Mouse (Mus musculus): ENCODE results near the gene Cenpm. TPM values are rescaled to one million over a fixed set of nuclear protein-coding genes. Genes with fewer than 3 reads are reported as not detected.

Gene Cenpm
- polyA plus RNA-seq, 1 experiment from 2014 or later: 23.2 TPM

DNA sequence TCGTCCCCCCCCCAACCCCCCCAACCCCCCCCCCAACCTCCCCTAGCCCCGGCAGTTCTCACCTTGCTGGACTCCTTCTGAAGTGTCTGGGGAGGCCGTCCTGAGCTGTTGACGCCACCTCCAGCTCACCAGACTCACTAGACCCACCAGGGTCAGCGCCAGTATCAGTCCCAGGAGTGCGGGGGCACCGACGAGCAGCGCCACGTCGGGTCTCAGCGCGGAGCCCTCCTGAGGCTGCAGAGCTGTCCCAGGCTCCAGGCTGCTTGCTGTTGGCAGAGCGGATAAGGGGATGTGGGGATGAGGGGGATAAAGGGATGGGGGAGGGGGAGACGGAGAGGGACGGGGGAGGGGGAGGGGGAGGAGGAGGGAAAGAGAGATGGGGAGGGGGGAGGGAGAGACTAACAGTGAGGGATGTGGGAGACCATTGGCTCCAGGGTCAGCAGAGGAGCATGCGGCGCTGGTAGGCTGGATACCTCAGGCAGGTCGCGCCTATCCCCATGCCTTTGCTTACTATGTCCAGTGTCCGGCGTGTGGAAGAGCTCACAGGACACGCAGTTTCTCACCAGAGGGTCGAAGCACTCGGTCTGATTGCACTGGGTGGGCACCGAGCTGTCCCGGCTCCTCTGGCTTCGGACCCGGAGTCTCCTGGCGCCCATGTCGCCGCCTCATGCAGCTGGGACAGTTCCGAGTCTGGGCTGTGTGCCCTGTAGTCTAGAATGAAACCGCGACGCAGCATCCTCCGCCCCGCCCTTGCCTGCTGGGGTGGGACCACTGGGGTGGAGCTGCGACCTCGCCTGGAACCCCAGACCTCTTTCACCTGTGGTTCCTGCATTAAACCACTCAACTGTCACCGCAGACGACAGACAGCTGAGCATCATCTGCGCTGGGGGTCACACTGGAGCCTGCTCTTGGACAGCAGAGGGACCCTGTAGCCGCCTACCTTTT is 20.6 kb downstream of the Cenpm start, which contains the start of gene Tnfrsf13c:
Gene Tnfrsf13c, minus strand, starts transcription at position 713 of the 945 bp plus-strand sequence.
- Histone ChIP-seq H3K36me3 (ENCODE audit: control insufficient read depth, insufficient read depth, low read length) (no peaks in the 10 kb centered on the region), H3K9ac (replicated peaks; ENCODE audit: low read length) (peak within 1 kb of the TSS; percentile 36; the same call in 1 of the 2 replicates), H3K4me2 (ENCODE audit: low read length) (peak within 1 kb of the TSS; percentile 63), H3K27ac (replicated peaks; ENCODE audit: low read depth, low read length) (no peak within 1 kb of the TSS), H3K4me3 (replicated peaks; ENCODE audit: low read depth, low read length) (peak within 1 kb of the TSS; percentile 29), H3K27me3 (ENCODE audit: control insufficient read depth, insufficient read depth, low read length) (peaks cover 3% of the 10 kb centered on the region; the same call in 1 of the 2 replicates), H3K4me1 (ENCODE audit: control insufficient read depth, insufficient read depth, low read length) (peaks cover 10% of the 10 kb centered on the region; the same call in 1 of the 2 replicates), H3K9me3 (ENCODE audit: control insufficient read depth, low read length) (no peaks in the 10 kb centered on the region)
- 1% methylated on average over 43 of the region's 44 CpGs for WGBS
- no peak for DNase-seq
- ATAC-seq (ENCODE audit: low FRiP score, low TSS enrichment): no peak; the same call in 1 of the 2 replicates

GRCm38 (mm10) chr15:82223251-82223650 is 21.3 kb downstream of the Cenpm start:
- peaks cover 10% of the 10 kb centered on the region; the same call in 1 of the 2 replicates for H3K4me1 ChIP-seq (ENCODE audit: control insufficient read depth, insufficient read depth, low read length)
- ATAC-seq (ENCODE audit: low FRiP score, low TSS enrichment): no peak
- peaks cover 3% of the 10 kb centered on the region; the same call in 1 of the 2 replicates for H3K27me3 ChIP-seq (ENCODE audit: control insufficient read depth, insufficient read depth, low read length)
- no peaks in the 10 kb centered on the region for H3K36me3 ChIP-seq (ENCODE audit: control insufficient read depth, insufficient read depth, low read length)
- H3K27ac ChIP-seq (replicated peaks; ENCODE audit: low read depth, low read length): no peak overlapping the region
- peak overlapping the region; percentile 63; the same call in 1 of the 2 replicates for H3K4me2 ChIP-seq (ENCODE audit: low read length)
- 46% methylated on average over 7 of the region's 7 CpGs for WGBS
- no peak overlapping the region for H3K9ac ChIP-seq (replicated peaks; ENCODE audit: low read length)
- H3K4me3 ChIP-seq (replicated peaks; ENCODE audit: low read depth, low read length): no peak overlapping the region
- no peaks in the 10 kb centered on the region for H3K9me3 ChIP-seq (ENCODE audit: control insufficient read depth, low read length)
- DNase-seq: no peak

GRCm38 (mm10) chr15:82221104-82221860 is 23.3 kb downstream of the Cenpm start:
- no peak overlapping the region for H3K4me2 ChIP-seq (ENCODE audit: low read length)
- peaks cover 3% of the 10 kb centered on the region; the same call in 1 of the 2 replicates for H3K27me3 ChIP-seq (ENCODE audit: control insufficient read depth, insufficient read depth, low read length)
- H3K9ac ChIP-seq (replicated peaks; ENCODE audit: low read length): no peak overlapping the region
- peaks cover 20% of the 10 kb centered on the region; the same call in 1 of the 2 replicates for H3K4me1 ChIP-seq (ENCODE audit: control insufficient read depth, insufficient read depth, low read length)
- H3K36me3 ChIP-seq (ENCODE audit: control insufficient read depth, insufficient read depth, low read length): no peaks in the 10 kb centered on the region
- H3K27ac ChIP-seq (replicated peaks; ENCODE audit: low read depth, low read length): no peak overlapping the region
- 67% methylated on average over 14 of the region's 14 CpGs for WGBS
- H3K4me3 ChIP-seq (replicated peaks; ENCODE audit: low read depth, low read length): no peak overlapping the region
- ATAC-seq (ENCODE audit: low FRiP score, low TSS enrichment): no peak
- DNase-seq: no peak
- H3K9me3 ChIP-seq (ENCODE audit: control insufficient read depth, low read length): no peaks in the 10 kb centered on the region

DNA sequence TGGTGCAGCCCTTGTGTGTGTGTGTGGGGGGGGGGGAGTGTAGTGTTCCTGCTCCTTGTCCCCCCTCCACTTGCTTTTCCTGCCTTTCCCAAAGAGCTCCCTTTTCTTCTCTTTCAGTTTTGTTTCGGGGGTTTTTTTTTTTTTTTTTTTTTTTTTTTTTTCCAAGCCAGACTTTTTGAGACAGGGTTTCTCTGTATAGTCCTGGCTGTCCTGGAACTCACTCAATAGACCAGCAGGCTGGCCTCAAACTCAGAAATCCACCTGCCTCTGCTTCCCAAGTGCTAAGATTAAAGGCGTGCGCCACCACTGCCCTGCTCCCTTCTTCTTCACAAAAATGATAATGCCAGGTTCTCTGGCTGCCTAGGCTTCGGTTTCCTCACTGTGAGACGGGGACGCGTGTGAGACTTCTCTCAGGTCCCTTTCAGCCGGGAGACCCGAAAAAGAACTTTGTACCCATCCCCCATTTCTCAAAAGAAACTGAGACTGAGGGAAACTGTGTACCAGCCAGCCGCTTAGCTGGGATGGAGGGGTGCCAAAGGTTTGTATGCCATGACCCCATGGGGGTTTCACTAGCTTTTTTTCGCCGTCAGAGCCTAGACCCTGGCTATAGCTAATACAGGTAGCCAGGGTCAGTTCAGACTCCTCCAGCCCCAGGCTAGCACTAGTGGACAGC is 24.4 kb downstream of the Cenpm start:
- H3K4me1 ChIP-seq (ENCODE audit: control insufficient read depth, insufficient read depth, low read length): peaks cover 24% of the 10 kb centered on the region; the same call in 1 of the 2 replicates
- 59% methylated on average over 12 of the region's 12 CpGs for WGBS
- peaks cover 12% of the 10 kb centered on the region for H3K27me3 ChIP-seq (ENCODE audit: control insufficient read depth, insufficient read depth, low read length)
- no peak overlapping the region for H3K4me2 ChIP-seq (ENCODE audit: low read length)
- no peak overlapping the region for H3K4me3 ChIP-seq (replicated peaks; ENCODE audit: low read depth, low read length)
- ATAC-seq (ENCODE audit: low FRiP score, low TSS enrichment): no peak
- no peaks in the 10 kb centered on the region for H3K9me3 ChIP-seq (ENCODE audit: control insufficient read depth, low read length)
- no peak overlapping the region for H3K27ac ChIP-seq (replicated peaks; ENCODE audit: low read depth, low read length)
- DNase-seq: no peak
- no peak overlapping the region for H3K9ac ChIP-seq (replicated peaks; ENCODE audit: low read length)
- H3K36me3 ChIP-seq (ENCODE audit: control insufficient read depth, insufficient read depth, low read length): no peaks in the 10 kb centered on the region

DNA sequence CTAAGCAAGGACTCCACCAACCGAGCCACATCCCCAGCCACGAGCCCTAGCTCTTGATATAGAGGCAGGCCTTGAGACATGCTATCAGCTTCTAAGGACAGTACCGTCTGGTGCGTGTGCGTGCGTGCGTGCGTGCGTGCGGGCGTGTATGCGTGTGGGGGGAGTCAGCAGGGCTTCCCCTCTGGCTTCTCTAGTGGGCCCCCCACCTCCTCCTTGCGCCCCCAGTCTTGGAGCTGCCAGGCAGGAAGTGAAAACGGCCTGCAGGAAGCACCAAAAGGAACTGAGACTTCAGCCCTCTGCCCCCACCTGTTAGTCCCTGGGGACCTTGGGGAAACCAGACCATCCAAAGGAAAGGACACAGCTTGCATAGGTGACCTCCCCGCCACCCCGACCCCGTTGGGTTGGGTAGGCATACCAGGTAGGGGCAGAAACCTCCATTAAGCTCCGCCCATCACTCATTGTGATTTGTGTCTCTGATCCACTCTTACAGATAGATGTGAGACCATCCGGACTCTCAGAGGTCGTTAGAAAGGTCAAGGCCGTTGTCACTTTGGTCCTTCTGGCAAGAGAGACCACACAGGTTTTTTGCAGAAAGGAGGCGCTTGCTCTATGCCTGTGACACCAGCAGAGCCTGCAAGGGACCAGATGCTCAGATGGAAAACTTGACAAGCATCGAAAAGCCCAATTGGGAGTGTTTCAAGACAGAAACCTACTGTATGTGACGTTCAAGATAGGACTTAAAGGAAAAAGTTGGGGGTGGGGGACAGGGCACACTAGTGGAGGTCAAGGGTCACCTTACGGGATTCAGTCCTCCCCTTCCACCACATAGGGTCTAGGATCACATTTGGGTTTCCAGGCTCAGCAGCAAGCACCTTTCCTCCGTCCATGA is 25.5 kb downstream of the Cenpm start:
- Histone ChIP-seq H3K9ac (replicated peaks; ENCODE audit: low read length) (no peak overlapping the region), H3K4me2 (ENCODE audit: low read length) (no peak overlapping the region), H3K27ac (replicated peaks; ENCODE audit: low read depth, low read length) (no peak overlapping the region), H3K9me3 (ENCODE audit: control insufficient read depth, low read length) (no peaks in the 10 kb centered on the region), H3K36me3 (ENCODE audit: control insufficient read depth, insufficient read depth, low read length) (no peaks in the 10 kb centered on the region), H3K4me1 (ENCODE audit: control insufficient read depth, insufficient read depth, low read length) (peaks cover 19% of the 10 kb centered on the region; the same call in 1 of the 2 replicates), H3K4me3 (replicated peaks; ENCODE audit: low read depth, low read length) (no peak overlapping the region), H3K27me3 (ENCODE audit: control insufficient read depth, insufficient read depth, low read length) (peaks cover 18% of the 10 kb centered on the region)
- 81% methylated on average over 26 of the region's 26 CpGs for WGBS
- DNase-seq (no peak), ATAC-seq (ENCODE audit: low FRiP score, low TSS enrichment) (no peak)

GRCm38 (mm10) chr15:82217980-82218379 is 26.6 kb downstream of the Cenpm start:
- DNase-seq (no peak), ATAC-seq (ENCODE audit: low FRiP score, low TSS enrichment) (no peak)
- H3K36me3 ChIP-seq (ENCODE audit: control insufficient read depth, insufficient read depth, low read length): no peaks in the 10 kb centered on the region
- H3K4me1 ChIP-seq (ENCODE audit: control insufficient read depth, insufficient read depth, low read length): 0 out of 2 replicates have a peak, but pooled peaks cover 14% of the 10 kb centered on the region
- no peaks in the 10 kb centered on the region for H3K9me3 ChIP-seq (ENCODE audit: control insufficient read depth, low read length)
- H3K9ac ChIP-seq (replicated peaks; ENCODE audit: low read length): no peak overlapping the region
- peaks cover 27% of the 10 kb centered on the region for H3K27me3 ChIP-seq (ENCODE audit: control insufficient read depth, insufficient read depth, low read length)
- H3K27ac ChIP-seq (replicated peaks; ENCODE audit: low read depth, low read length): no peak overlapping the region
- no peak overlapping the region for H3K4me3 ChIP-seq (replicated peaks; ENCODE audit: low read depth, low read length)
- 27% methylated on average over 9 of the region's 9 CpGs for WGBS
- no peak overlapping the region for H3K4me2 ChIP-seq (ENCODE audit: low read length)

DNA sequence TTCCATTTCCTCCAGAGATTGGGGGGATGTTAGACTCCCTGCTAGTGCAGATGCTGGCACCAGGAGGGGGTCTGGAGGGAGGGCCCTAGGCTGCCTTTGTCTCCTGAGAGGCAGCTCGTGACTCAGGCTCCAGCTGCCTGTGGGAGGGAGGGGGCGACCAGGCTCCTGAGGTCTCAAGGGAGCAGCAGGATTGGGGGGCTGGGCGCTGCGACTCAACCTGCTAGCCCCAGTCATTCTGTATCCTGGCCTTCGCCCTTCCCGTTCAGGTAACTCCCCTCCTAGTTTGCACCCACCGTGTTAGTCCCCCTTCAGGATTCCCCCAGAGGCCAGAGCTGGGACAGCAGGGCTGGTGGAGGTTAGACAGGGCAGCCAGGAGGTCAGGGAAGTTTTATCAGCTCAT is 27.5 kb downstream of the Cenpm start:
- Histone ChIP-seq H3K36me3 (ENCODE audit: control insufficient read depth, insufficient read depth, low read length) (no peaks in the 10 kb centered on the region), H3K4me1 (ENCODE audit: control insufficient read depth, insufficient read depth, low read length) (0 out of 2 replicates have a peak, but pooled peaks cover 15% of the 10 kb centered on the region), H3K27me3 (ENCODE audit: control insufficient read depth, insufficient read depth, low read length) (peaks cover 36% of the 10 kb centered on the region), H3K27ac (replicated peaks; ENCODE audit: low read depth, low read length) (no peak overlapping the region), H3K4me2 (ENCODE audit: low read length) (no peak overlapping the region), H3K4me3 (replicated peaks; ENCODE audit: low read depth, low read length) (no peak overlapping the region), H3K9ac (replicated peaks; ENCODE audit: low read length) (no peak overlapping the region), H3K9me3 (ENCODE audit: control insufficient read depth, low read length) (no peaks in the 10 kb centered on the region)
- ATAC-seq (ENCODE audit: low FRiP score, low TSS enrichment): no peak
- 1% methylated on average over 7 of the region's 7 CpGs for WGBS
- no peak for DNase-seq

Data from midbrain, embryonic 14.5 days (tissue).